Mouse (Mus musculus): ENCODE measurements around the gene Glis1. TPM values are rescaled to one million over a fixed set of nuclear protein-coding genes. Genes with fewer than 3 reads are reported as not detected.
A peak's percentile ranks its signal among the peaks of the same experiment; 100 is the strongest.

Glis1 gene
- polyA plus RNA-seq, 2 experiments: 9.0 to 10.0 TPM

GRCm38 (mm10) chr4:107652598-107653279 lies 218.3 kb downstream of the Glis1 start:
- no peak overlapping the region for H3K27ac ChIP-seq (replicated peaks; ENCODE audit: low read depth, low read length)
- DNase-seq (ENCODE audit: low spot score) (peak; percentile 91), ATAC-seq (ENCODE audit: low FRiP score, low read depth) (peak; percentile 87)
- peaks cover 17% of the 10 kb centered on the region for H3K4me1 ChIP-seq (ENCODE audit: control insufficient read depth, insufficient read depth, low read length)
- no peak overlapping the region for H3K9ac ChIP-seq (ENCODE audit: low read depth, low read length, severe bottlenecking)
- TF ChIP-seq POLR2A (IDR thresholded peaks at IDR 0.05; ENCODE audit: borderline replicate concordance, extremely low read depth, insufficient read depth, insufficient read length): no peak
- no peaks in the 10 kb centered on the region for H3K9me3 ChIP-seq (ENCODE audit: control insufficient read depth, low read length)
- no peaks in the 10 kb centered on the region; the same call in 1 of the 2 replicates for H3K27me3 ChIP-seq (ENCODE audit: control insufficient read depth, insufficient read depth, low read length)
- WGBS: 12% methylated on average over 7 of the region's 7 CpGs
- H3K36me3 ChIP-seq (ENCODE audit: control insufficient read depth, insufficient read depth, low read length): no peaks in the 10 kb centered on the region
- no peak overlapping the region for H3K4me2 ChIP-seq (replicated peaks; ENCODE audit: low read depth, low read length, severe bottlenecking)
- no peak overlapping the region for H3K4me3 ChIP-seq (replicated peaks; ENCODE audit: low read length)

DNA sequence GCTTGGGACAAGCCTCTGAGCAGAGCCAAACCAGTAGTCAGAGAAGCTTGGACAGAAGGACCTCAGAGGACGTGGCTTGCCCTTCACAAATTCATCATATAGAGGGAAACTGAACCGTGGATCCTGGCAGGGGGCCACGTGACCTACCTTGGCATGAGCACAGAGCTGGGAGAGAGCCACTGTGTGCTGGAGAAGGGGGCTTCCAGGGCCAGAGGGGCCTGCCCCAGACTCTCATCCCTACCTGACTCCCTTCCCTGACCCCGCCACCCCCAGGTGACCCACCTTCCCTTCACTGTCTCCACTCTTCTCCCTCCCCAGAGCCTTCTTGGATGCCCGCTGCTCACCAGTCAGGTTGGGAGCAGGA lies 218.9 kb downstream of the Glis1 start:
- Histone ChIP-seq H3K36me3 (ENCODE audit: control insufficient read depth, insufficient read depth, low read length) (no peaks in the 10 kb centered on the region), H3K4me3 (replicated peaks; ENCODE audit: low read length) (no peak overlapping the region), H3K4me1 (ENCODE audit: control insufficient read depth, insufficient read depth, low read length) (peaks cover 18% of the 10 kb centered on the region), H3K27ac (replicated peaks; ENCODE audit: low read depth, low read length) (no peak overlapping the region), H3K27me3 (ENCODE audit: control insufficient read depth, insufficient read depth, low read length) (no peaks in the 10 kb centered on the region; the same call in 1 of the 2 replicates), H3K9me3 (ENCODE audit: control insufficient read depth, low read length) (no peaks in the 10 kb centered on the region), H3K4me2 (replicated peaks; ENCODE audit: low read depth, low read length, severe bottlenecking) (no peak overlapping the region), H3K9ac (ENCODE audit: low read depth, low read length, severe bottlenecking) (no peak overlapping the region)
- DNase-seq (ENCODE audit: low spot score) (no peak), ATAC-seq (ENCODE audit: low FRiP score, low read depth) (no peak)
- no peak for TF ChIP-seq POLR2A (IDR thresholded peaks at IDR 0.05; ENCODE audit: borderline replicate concordance, extremely low read depth, insufficient read depth, insufficient read length)
- WGBS: 76% methylated on average over 5 of the region's 5 CpGs

DNA sequence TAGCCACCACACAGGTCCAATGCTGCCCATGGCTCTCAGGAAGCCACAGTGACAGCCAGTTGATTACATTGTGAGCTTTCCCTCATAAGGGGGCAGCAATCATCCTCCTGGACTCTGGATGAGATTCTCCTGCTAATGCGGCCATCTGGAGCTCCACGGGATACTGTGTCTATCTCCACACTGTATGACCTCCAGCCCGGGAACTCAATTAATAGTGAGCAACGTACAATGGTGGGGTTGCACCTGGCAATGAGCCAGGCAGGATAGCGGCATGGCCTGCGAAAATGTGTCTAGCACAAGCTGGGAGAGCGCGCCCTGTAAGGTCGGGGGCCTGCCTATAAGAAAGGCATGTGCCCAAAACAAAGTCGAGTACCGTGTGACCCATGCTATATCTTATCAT lies 226.3 kb downstream of the Glis1 start:
- Histone ChIP-seq H3K9ac (ENCODE audit: low read depth, low read length, severe bottlenecking) (no peak overlapping the region), H3K9me3 (ENCODE audit: control insufficient read depth, low read length) (no peaks in the 10 kb centered on the region), H3K27ac (replicated peaks; ENCODE audit: low read depth, low read length) (no peak overlapping the region), H3K4me3 (replicated peaks; ENCODE audit: low read length) (no peak overlapping the region), H3K4me1 (ENCODE audit: control insufficient read depth, insufficient read depth, low read length) (peaks cover 10% of the 10 kb centered on the region), H3K4me2 (replicated peaks; ENCODE audit: low read depth, low read length, severe bottlenecking) (no peak overlapping the region), H3K27me3 (ENCODE audit: control insufficient read depth, insufficient read depth, low read length) (no peaks in the 10 kb centered on the region), H3K36me3 (ENCODE audit: control insufficient read depth, insufficient read depth, low read length) (no peaks in the 10 kb centered on the region)
- WGBS: 82% methylated on average over 11 of the region's 11 CpGs
- DNase-seq (ENCODE audit: low spot score) (no peak), ATAC-seq (ENCODE audit: low FRiP score, low read depth) (no peak)
- no peak for TF ChIP-seq POLR2A (IDR thresholded peaks at IDR 0.05; ENCODE audit: borderline replicate concordance, extremely low read depth, insufficient read depth, insufficient read length)

GRCm38 (mm10) chr4:107668514-107668913 lies 234.1 kb downstream of the Glis1 start:
- no peaks in the 10 kb centered on the region for H3K36me3 ChIP-seq (ENCODE audit: control insufficient read depth, insufficient read depth, low read length)
- no peak overlapping the region for H3K4me3 ChIP-seq (replicated peaks; ENCODE audit: low read length)
- no peaks in the 10 kb centered on the region for H3K27me3 ChIP-seq (ENCODE audit: control insufficient read depth, insufficient read depth, low read length)
- ATAC-seq (ENCODE audit: low FRiP score, low read depth) (no peak), DNase-seq (ENCODE audit: low spot score) (no peak)
- 79% methylated on average over 2 of the region's 2 CpGs for WGBS
- no peak overlapping the region for H3K4me2 ChIP-seq (replicated peaks; ENCODE audit: low read depth, low read length, severe bottlenecking)
- H3K9ac ChIP-seq (ENCODE audit: low read depth, low read length, severe bottlenecking): no peak overlapping the region
- H3K27ac ChIP-seq (replicated peaks; ENCODE audit: low read depth, low read length): no peak overlapping the region
- H3K4me1 ChIP-seq (ENCODE audit: control insufficient read depth, insufficient read depth, low read length): peaks cover 3% of the 10 kb centered on the region
- no peaks in the 10 kb centered on the region for H3K9me3 ChIP-seq (ENCODE audit: control insufficient read depth, low read length)
- TF ChIP-seq POLR2A (IDR thresholded peaks at IDR 0.05; ENCODE audit: borderline replicate concordance, extremely low read depth, insufficient read depth, insufficient read length): no peak

DNA sequence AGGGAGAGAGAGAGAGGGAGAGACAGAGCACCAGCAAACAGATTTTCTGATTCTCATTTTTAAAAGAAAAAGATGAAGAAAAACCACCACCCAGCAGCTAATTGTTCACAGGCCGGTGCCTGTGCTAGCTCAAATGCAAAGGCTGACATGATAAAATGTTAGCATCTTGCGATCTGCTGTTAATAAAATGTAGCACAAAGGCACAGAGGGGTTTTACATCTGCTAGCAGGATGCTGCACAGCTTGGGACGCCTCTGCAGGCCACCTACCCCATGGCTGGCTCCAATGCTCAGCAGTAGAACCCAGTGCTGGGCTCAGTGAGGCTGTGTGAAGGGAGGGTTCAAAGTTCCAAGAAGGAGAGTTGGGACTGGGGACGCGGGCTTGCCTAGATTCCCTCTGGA lies 236.3 kb downstream of the Glis1 start:
- Histone ChIP-seq H3K4me3 (replicated peaks; ENCODE audit: low read length) (no peak overlapping the region), H3K27ac (replicated peaks; ENCODE audit: low read depth, low read length) (no peak overlapping the region), H3K9me3 (ENCODE audit: control insufficient read depth, low read length) (no peaks in the 10 kb centered on the region), H3K9ac (ENCODE audit: low read depth, low read length, severe bottlenecking) (no peak overlapping the region), H3K4me1 (ENCODE audit: control insufficient read depth, insufficient read depth, low read length) (peaks cover 7% of the 10 kb centered on the region), H3K36me3 (ENCODE audit: control insufficient read depth, insufficient read depth, low read length) (no peaks in the 10 kb centered on the region), H3K27me3 (ENCODE audit: control insufficient read depth, insufficient read depth, low read length) (no peaks in the 10 kb centered on the region), H3K4me2 (replicated peaks; ENCODE audit: low read depth, low read length, severe bottlenecking) (no peak overlapping the region)
- no peak for TF ChIP-seq POLR2A (IDR thresholded peaks at IDR 0.05; ENCODE audit: borderline replicate concordance, extremely low read depth, insufficient read depth, insufficient read length)
- DNase-seq (ENCODE audit: low spot score) (peak; percentile 47), ATAC-seq (ENCODE audit: low FRiP score, low read depth) (no peak)
- WGBS: 51% methylated on average over 5 of the region's 5 CpGs
